Mouse (Mus musculus) G1E-ER4 (cell line): ENCODE measurements around the gene Rpl7a. TPM values are rescaled to one million over a fixed set of nuclear protein-coding genes. Genes with fewer than 3 reads are reported as not detected.

Experiments
- GATA1 ChIP-seq: IDR thresholded peaks from one replicate; pipeline ENCODE4 v1.8.0; 2012; ENCODE audit warnings: low read length, inconsistent platforms
- polyA plus RNA-seq: library from polyadenylated mRNA; stranded (reverse); fragments of >175 nt; gene quantifications from 2 replicates; pipeline ENCODE4 v1.2.3, GENCODE M21; 2012

The Rpl7a gene
- 4,629 and 5,493 TPM in 2 replicates for polyA plus RNA-seq

DNA sequence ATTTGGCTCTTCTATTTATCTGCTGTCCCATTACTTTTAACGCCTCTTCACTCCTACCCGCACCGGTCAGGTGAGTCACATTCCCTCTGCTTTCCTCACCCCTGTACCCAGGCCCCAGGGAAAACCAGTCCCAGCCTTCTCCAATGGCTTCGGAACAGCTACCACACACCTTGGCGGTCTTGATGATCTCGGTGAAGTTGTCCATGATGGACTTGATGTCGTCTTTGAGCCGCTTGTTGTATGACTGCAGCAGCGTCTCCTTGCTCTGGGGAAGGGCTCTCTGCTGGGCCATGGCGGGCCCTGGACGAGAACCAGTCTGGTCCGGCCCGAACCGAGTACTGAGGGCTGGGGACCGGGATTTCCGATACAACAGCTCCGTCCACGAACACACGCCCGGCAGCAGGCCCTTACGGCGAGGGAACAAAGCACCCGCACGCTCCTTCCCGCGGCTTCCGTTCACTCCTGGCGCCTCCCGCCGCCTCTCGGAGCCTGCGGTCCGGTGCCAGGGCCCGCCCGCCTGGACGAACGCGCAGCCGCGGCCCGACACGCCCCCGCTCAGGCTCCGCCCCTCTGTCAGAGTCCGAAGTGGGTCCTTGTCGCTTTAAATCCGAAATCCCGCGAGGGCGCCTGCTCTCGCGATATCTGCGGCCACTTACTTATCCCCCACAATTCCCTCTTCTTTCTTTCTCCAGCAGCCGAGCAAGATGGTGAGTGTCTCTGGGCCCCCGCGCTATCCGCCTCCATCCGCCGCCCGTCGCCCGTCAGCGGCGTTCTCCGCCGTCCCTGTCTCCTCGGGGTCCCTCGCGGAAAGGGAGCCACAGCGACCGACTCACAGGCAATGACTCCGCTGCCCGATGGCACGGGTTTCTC, at the start of gene Rpl7a, which contains the start of gene Med22:
Gene Rpl7a, plus strand, starts transcription at position 641 of the 870 bp plus-strand sequence.
Gene Med22, minus strand, starts transcription at position 554 of the 870 bp plus-strand sequence.
- no peak for TF ChIP-seq GATA1

DNA sequence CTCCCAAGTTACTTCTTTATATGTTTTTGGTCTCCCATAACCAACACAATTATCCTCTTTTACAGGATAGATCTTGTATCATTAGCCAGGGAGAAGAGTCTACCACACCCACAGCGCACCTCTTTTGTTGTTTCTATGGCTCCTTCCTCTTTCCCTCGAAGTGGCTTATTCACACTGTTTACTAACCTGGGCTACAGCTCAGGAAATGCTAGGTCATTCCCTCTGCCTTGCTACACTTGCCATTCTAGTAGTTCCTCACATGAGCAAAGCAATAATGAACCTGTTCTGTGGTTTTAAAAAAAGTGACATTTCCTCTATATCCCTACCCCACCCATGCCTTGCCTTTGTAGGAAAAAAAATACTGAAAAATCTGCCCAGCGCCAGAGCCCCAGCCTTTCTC, 47.7 kb upstream of the Rpl7a start:
- no peak for TF ChIP-seq GATA1

DNA sequence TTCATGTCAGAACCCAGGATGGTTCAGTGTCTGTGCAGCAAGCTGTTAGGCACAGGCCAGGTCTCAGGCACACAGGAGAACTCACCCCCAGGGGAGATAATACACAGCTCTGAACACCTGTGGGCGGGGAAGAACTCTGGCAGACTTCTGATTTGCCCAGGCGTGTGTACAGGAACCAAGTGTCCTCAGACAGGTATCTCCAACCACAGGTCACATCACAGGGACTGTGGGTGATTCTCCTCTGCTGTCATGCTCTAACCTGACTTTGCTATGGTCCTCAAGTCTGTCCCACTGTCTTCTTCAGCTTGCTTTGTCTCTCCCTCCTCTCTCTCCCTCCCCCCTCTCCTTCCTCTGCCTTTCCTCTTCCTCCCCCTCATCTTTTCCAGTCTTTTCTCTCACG, 45.7 kb upstream of the Rpl7a start, which contains the start of gene Abo:
Gene Abo, minus strand, starts transcription at position 101 of the 400 bp plus-strand sequence.
- TF ChIP-seq GATA1: no peak

DNA sequence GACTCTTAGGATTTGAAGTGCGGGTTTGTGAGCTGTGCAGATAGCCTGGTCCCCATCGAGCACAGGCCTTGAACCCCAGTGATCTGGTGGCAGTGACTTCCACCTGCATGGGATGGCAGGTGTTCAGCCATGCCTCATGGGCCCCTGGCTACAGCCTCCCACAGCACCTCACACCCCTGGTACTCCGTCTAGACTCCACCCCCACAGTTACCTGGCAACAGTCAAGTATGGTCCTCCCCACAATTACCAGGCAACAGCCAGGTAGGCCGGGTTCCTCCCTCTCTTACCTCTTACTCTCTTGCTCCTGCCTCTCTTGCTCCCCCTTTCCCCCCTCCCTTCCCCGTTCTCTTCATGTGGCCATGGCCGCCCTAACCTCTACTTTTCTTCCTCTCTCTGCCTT, 39.9 kb upstream of the Rpl7a start:
- TF ChIP-seq GATA1: no peak

DNA sequence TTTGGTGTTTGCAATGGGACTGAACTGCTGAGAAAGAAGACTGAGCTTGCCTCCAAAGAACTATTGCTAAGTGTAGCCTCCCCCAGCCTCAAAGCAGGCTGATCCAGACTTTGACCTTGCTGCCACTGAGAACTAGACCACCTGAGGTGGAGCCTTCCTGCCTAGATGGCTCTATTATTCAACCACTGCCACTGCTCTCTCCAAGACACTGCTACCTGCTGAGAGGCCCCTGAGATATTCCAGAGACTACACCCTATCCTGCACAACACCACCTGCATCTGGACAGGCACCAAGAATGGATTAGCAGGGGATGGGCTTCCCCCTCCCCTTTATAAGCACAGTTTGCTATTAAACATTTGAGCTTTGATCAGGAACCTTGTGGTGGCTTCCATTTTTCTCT, 32.0 kb upstream of the Rpl7a start:
- no peak for TF ChIP-seq GATA1

DNA sequence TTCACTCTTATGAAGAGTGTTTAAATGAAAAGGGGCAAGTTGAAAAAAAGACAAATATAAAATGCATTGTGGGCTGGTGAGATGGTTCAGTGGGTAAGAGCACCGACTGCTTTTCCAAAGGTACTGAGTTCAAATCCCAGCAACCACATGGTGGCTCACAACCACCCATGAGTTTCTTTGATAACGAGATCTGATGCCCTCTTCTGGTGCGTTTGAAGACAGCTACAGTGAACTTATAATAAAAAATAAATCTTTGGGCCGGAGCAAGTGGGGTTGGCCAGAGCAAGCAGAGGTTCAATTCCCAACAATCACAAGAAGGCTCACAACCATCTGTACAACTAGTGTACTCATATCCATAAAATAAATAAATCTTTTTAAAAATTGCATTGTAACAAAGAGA, 14.7 kb upstream of the Rpl7a start:
- TF ChIP-seq GATA1: no peak

DNA sequence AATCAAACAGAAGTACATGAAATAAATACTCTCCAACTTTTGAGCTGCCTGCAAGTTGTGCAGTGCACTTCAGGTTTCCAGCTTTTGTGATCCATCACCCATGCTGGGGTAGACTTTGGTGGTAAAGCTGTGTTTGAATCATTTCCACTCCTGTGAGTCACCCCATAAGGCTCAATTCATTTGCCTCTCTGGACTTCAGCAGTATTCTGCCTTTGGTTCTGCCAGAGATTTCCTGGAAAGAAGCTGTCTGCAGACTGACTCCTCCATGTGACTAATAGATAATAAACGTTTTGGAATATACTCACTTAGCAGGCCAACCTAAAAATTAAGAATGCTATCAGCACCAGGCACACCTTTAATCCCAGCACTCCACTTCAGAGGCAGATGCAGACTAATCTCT, 9.8 kb upstream of the Rpl7a start:
- no peak for TF ChIP-seq GATA1

DNA sequence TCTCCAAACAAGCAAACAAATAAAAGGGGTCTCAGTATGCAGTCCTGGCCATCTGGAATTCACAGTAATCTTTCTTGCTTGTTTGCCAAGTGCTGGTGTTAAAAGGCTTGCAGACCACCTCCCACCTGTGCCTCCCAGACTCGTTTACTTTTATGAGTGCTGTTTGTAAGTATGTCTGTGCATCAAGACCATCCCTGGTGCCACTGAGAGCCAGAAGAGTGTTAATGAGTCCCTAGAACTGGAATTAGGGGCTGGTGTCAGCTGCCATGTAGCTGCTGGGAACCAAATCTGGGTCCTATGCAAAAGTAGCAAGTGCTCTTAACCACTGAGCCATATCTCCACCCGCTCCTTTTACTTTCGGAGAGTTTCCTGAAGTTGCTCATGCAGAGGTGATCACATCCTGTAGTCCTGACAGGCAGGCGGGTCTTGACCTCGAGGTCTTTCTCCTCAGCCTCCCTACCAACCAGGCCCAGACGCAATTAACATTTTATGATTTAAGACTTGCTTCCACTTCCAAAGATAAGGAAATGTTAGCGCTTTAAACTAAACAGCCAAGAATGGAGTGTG, 8.6 kb upstream of the Rpl7a start:
- no peak for TF ChIP-seq GATA1

DNA sequence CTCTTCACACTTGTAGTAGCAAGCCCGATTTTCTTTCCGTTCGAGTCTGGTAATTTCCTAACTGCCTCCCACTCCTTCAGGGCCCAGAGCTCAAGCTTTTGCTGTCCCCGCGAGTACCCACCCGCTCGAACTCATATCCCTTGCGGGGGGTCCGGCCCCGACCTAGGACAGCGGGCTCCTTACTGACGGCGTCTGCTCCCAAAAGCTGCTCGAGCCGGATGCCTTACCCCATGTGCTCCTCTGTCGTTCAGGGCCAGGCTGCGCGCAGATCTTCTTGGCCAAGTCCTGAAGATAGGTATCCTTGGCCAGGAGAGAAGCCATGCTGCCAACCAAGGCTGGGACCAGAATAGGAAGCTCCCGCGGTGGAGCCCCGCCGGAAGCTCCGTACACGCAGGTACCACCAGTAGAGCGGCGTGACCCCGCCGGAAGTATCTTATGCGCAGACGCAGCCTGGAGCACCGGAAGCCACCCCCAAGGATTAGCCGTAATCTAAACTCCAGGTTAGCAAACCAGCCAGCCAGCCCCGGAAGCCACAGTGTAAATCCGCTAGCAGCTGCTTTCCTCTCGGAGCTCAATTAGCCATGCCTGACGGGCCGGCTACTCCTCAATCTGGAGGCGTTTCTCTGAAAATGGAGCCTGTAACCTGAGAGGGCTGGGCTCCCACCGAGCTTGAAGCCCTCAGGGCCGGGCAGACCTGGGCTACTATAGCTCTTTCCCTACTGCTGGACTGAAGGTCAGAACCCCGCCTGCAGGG, 7.9 kb upstream of the Rpl7a start, which contains the start of gene Surf6:
Gene Surf6, minus strand, starts transcription at position 413 of the 754 bp plus-strand sequence.
- no peak for TF ChIP-seq GATA1

DNA sequence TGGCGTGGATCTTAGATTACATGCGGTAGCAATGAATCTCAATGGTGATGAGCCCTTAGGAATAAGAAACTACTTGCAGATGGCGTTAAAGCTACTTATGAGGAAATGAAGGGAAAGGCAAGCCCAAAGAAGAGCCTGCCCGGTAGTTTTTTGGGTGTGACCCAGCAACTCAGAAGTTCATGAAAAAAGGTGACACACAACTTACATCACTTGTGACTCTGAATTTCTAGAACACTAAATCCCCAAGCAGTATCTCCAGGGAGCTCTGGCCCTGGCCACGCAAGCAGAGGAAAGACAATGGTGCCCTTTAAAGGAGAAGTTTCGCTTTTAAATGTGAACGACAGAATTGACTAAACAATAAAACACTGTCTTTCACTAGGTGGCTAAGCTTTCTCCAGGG, 7.3 kb upstream of the Rpl7a start:
- no peak for TF ChIP-seq GATA1

DNA sequence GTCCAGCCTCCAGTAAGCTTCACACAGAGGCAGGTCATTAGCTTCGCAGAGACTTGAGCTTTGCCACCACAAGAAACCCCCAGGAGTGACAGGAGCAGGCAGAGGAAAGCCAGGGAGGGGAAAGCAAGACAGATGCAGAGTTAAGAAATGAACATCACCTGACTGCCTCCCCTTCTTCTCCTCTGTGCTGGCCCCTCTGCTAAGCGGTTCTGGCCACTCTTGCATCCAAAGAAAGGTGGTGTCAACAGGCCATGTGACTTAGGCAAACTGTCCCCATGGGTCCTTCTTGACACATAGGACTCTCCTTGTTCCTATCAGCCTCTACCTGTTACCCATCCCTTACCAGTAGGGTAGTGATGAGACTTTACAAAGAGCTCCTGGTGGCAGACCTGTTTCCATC, 4.6 kb upstream of the Rpl7a start:
- no peak for TF ChIP-seq GATA1

DNA sequence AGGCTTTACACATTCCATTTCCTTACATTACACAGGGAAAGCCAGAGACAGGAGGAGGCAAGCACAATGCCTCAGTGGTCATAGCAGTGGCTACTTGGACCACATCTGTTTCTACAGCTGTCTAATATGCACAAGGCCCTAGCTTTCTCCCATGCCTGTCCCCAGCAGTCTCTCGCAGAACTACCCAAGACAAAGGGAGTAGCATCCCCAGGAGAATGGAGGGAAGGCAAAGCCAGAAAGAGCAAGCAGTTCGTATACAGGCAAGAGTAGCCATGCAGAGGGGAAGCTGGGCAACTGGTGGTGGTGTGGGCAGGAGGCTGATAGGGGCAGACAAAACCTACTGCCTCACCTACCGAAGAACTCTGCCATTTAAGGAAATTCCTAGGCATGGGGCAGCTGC, 4.1 kb upstream of the Rpl7a start:
- TF ChIP-seq GATA1: no peak

DNA sequence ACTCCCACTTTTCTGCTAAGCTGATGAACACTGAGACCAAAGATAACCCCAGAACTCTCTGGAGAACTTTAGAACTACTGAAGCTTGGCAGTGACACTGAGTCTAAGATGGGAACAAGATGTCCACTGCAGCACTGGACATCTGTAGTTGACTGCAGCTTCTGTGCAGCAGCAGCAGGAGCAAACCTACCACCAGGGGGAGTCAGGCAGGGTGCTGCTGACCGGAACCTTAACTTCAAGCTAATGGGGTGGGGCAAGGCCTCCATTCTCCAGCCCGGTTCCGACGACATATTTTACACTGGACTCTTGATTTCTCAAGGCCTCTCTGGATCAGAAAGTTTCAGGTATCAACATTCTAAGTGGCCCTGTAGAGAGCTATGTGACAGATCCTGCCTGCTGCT, 3.5 kb upstream of the Rpl7a start:
- no peak for TF ChIP-seq GATA1

DNA sequence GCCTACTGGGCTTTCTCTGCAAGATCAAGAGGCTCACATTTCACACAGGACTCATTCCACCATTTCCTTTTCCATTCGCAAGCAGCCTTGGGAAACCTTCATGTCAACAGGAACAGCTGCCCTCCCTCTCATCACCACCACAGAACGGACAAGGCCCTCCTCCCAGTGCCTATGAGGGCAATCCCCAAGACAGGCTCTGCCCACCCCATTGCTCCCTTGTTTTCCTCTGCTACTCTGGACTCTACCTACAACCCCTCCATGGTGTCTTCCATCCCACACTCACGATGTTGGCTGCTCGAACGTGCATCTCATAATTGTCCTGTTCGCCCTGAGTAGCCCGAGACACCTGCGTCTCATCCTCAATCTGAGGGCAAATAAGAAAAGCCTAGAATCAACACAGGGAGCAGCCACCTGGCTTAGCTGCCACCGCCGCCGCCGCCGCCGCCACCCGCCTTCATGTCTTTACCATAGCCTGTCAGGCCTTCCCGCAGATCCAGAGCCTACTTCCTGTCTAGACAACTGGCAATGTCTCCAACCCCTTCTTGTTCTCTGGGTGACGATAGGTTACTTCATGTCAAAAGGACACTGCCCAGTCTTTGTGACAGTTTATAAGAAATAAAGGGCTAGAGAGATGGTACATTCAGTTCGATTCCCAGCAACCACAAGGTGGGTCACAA, 1.7 kb upstream of the Rpl7a start:
- no peak for TF ChIP-seq GATA1

DNA sequence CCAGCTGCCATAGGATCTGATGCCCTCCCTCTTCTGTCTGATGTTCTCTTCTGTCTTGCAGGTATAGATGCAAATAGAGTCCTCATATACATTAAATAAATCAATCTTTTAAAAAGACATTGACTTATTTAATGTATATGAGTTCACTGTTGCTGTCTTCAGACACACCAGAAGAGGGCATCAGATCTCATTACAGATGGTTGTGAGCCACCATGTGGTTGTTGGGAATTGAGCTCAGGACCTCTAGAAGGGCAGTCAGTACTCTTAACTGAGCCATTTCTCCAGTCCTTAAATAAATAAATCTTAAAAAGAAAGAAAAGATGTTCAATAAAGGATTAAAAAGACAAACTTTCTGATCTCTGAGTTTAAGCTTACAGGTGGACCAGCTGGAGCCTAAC, 1.2 kb upstream of the Rpl7a start:
- TF ChIP-seq GATA1: no peak
